Mouse (Mus musculus): ENCODE results near the gene Kcnq5. TPM values are rescaled to one million over a fixed set of nuclear protein-coding genes. Genes with fewer than 3 reads are reported as not detected.
A peak's percentile ranks its signal among the peaks of the same experiment; 100 is the strongest.

The Kcnq5 gene
- 1.8 and 2.9 TPM in 2 replicates for total RNA-seq (2015; ENCODE audit: low replicate concordance)
- total RNA-seq (2017; ENCODE audit: low replicate concordance), result 0.13 and 2.1 TPM in 2 replicates

- ATAC-seq (replicated peaks; ENCODE audit: low FRiP score, poor library complexity, severe bottlenecking), result 0 out of 2 replicates have a peak, but pooled peaks have one; percentile 39
Measured at GRCm38 (mm10) chr1:21961251-21962082, at the start of gene Kcnq5. Gene Kcnq5 (minus strand): TSS chr1:21961942.

- ATAC-seq (replicated peaks; ENCODE audit: low FRiP score, poor library complexity, severe bottlenecking), result no peak
Measured at GRCm38 (mm10) chr1:21979755-21980154, 18.0 kb upstream of the Kcnq5 start.

DNA sequence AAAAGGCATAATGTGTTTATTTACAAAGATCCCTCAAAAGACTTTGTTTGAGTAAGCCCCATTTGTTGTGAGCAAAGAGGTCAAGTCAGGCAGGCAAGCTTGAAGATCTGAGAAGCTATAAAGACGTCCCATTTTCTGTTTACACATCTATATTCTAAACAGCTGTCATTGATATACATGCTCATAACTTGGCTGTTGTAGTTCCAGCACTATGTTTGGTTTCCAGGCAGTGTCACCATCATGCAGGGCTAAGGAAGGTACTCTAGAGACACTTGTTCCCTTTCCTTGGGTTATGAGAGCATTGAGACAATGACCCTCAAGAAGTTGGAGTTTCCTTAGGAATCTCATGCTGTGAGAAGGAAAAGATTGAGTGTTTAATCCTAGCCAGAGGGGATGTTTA lies 17.6 kb upstream of the Kcnq5 start:
- ATAC-seq (replicated peaks; ENCODE audit: low FRiP score, poor library complexity, severe bottlenecking), result no peak

DNA sequence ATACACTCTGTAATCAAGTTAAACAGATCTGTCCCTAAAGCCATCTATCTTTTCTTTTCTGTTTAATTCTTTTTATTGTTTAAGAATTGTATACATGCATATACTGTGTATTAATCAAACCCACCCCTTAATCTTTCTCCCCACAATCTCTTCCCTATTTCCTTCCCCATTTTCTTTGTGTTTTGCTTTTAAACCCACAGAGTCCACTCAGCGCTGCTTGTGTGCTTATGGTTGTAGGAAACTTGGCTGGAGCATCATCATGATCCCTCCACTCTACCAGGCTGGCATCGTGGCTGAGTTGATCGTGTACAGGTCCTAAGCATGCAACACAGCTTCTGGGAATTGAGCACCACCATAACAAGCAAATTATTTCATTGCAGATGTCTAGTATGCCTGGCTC lies 12.3 kb upstream of the Kcnq5 start:
- ATAC-seq (replicated peaks; ENCODE audit: low FRiP score, poor library complexity, severe bottlenecking), result no peak

GRCm38 (mm10) chr1:21967139-21967538 lies 5.4 kb upstream of the Kcnq5 start:
- ATAC-seq (replicated peaks; ENCODE audit: low FRiP score, poor library complexity, severe bottlenecking), result no peak

DNA sequence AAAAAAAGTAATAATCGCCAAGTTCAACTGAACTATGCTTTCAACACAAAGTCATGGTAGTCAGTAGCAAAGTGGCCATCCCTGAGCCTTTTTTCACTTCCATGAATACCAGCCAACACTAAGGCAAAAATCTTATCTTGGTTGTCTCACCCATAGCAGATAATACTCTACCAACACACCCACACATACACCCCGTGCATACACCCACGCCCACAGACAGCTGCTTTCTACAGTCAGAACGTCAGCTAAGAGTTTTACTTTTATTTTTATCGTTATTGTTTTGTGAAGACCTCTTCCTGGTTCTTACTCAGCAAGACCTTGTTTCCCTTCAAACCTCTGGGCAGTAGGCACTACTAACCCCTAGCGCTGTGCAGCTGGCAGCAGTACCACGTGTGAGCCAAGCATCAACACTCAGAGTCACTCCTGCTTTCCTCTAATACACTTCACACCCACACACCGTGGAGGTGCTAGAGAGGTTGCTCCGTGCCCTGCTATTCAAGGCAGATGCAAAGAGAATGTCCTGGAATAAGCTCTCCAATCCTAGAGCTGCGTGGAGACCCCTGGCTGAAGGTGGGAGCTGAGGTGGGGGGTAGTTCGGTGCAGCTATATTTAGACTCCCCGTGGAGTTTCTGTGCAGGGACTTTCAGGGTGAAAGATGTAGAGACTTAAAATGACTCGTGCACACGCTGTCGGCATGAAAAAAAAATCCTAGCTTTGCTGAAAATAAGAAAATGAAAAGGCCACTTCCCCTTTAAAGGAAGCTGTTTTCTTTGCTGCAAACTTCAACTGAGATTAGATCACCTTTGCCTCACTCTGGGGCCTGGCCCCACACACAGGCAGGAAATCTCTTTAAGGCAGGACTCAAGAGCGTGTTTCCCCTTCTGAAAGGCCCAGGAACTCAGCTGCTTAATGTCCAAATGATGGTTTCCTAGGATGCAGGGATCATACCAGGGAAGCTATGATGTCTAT lies 1.4 kb upstream of the Kcnq5 start:
- no peak for ATAC-seq (replicated peaks; ENCODE audit: low FRiP score, poor library complexity, severe bottlenecking)

DNA sequence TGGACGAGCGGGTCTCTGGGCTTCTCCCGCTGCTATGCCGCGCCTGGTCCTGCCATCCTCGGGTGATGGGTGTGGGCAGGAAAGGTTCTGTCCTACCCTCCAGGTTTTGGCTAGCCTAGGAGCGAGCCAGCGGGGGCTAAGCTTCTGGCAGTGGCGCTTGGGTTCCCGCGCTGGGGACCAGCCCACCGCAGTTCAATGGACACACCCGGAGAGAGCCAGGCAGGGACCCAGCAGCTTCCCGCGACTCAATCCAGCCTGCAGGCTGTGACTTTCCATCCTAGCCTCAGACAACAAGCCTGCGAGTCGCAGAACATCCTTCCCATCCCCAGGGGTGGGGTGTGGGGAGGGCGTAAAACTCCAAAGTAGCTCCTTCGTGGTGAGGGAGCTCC lies 335 bp upstream of the Kcnq5 start:
- no peak for ATAC-seq (replicated peaks; ENCODE audit: low FRiP score, poor library complexity, severe bottlenecking)

- ATAC-seq (replicated peaks; ENCODE audit: low FRiP score, poor library complexity, severe bottlenecking), result no peak
Measured at GRCm38 (mm10) chr1:21960421-21961250, 1.1 kb downstream of the Kcnq5 start.

GRCm38 (mm10) chr1:21959648-21960285 lies 2.0 kb downstream of the Kcnq5 start:
- no peak for ATAC-seq (replicated peaks; ENCODE audit: low FRiP score, poor library complexity, severe bottlenecking)

GRCm38 (mm10) chr1:21958013-21958412 lies 3.7 kb downstream of the Kcnq5 start:
- ATAC-seq (replicated peaks; ENCODE audit: low FRiP score, poor library complexity, severe bottlenecking), result no peak

- ATAC-seq (replicated peaks; ENCODE audit: low FRiP score, poor library complexity, severe bottlenecking), result no peak
Measured at GRCm38 (mm10) chr1:21940831-21941230, 20.9 kb downstream of the Kcnq5 start.

- no peak for ATAC-seq (replicated peaks; ENCODE audit: low FRiP score, poor library complexity, severe bottlenecking)
Measured at GRCm38 (mm10) chr1:21927182-21927581, 34.6 kb downstream of the Kcnq5 start.

DNA sequence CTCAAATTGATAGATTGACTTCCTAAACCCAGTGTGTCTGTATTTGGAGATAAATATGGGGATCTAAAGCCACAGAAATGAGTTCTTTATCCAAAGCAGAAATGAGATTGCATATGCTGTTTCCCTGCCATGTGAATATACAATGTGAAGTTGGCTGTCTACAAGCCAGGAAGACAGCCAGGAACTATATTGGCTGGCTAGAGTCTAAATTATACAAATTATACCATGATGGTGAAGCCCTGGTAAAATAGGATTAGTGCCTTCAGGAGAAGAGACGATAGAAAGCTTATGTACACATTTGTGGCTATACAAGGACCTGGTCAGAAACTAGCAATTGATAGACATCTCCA lies 38.5 kb downstream of the Kcnq5 start:
- ATAC-seq (replicated peaks; ENCODE audit: low FRiP score, poor library complexity, severe bottlenecking), result no peak

DNA sequence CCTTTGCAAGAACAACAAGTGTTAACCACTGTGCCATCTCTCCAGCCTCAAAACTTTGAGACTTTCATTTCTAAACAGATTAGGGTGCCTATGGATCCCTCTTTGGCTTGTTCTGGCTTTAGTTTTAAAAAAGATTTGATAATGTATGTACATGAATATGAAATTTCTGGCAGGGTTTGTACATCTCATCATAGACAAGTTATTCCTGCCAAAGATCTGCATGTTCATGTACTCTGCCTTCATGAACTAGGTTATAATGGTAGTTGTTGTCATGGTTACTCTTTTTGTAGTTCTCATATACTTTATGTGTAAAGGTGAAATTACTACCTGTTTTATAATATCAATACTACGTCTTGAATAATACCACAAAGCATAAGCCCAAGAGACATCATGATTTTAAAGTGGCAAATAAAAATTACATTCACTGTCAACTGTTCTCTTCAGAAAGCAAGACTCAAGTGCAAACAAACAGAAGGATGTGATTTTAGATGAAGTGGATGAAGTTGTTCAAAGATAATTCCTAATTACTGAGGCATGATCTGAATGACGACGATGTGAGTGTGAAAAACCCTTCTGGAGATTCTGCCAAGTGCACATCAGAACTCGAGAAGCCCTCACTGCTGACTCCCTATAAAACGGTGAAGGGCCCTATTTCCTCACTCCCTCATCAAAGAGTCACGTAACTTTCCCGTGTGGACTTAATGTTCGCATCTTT lies 39.0 kb downstream of the Kcnq5 start:
- ATAC-seq (replicated peaks; ENCODE audit: low FRiP score, poor library complexity, severe bottlenecking), result no peak

DNA sequence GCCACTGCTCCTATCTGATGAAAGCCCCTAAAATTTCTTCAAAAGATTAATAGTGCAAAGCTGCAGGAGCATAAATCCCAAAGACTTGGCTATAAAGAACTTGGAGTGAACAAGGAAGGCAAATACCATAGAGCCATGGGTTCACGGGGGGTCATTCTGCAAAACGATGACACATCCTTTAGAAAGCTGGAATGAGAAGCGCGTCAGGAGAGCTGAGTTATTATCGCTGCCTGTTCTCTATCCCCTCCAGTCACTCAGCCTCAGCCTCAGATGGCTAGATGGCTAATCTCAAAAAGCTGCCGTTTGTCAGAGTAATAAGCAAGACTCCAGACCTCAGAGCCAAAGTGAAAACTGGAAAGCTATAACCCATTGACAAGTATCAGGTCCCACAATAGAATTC lies 42.5 kb downstream of the Kcnq5 start:
- no peak for ATAC-seq (replicated peaks; ENCODE audit: low FRiP score, poor library complexity, severe bottlenecking)

DNA sequence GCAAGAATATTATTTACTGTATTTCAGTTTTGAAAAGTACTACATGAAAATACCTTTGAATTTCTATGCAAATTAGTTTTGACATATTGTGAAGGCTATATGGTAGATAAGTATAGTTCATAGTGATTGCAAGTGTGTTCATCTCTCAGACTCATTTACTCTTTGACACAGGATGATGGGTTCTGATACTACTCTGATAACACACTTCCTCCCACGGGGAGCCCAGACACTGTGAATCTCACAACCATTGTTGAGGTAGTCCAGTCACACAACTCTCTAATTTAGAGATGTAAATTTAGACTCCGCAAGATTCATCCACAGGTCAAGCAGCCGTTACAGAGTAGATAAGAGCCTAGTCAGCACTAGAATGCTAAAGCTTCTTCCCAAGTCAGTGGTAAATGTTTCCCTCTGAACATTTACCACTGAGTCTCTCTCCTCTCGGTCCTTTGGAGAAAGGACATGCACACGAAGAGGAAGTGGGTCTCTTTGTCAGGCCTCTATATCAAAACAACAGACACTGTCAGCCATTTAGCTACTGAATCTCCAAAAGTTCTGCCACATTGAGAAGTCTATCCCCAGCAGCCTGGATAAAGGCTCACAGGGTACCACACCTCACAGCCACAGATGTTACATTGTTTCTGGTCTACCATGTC lies 65.5 kb downstream of the Kcnq5 start:
- no peak for ATAC-seq (replicated peaks; ENCODE audit: low FRiP score, poor library complexity, severe bottlenecking)

DNA sequence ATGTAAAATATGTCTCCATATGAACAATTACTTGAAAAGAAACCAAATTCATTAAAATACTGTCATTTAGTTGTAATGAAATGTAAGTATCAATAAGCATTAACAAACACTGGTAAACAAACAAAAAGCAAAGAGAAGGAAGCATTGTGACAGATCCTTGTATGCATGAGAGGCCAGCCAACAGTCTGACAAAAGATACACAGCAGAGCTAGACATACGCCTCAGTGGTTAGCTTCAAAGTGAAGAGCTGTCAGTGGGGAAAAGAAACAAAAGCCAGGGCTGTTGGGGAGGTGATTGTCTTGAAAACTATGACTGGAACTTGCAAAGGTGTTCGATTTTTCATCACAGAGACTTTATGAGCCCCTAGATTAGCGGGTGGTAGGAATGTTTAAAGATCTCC lies 78.0 kb downstream of the Kcnq5 start:
- no peak for ATAC-seq (replicated peaks; ENCODE audit: low FRiP score, poor library complexity, severe bottlenecking)

GRCm38 (mm10) chr1:21870889-21871288 lies 90.9 kb downstream of the Kcnq5 start:
- no peak for ATAC-seq (replicated peaks; ENCODE audit: low FRiP score, poor library complexity, severe bottlenecking)

Data from erythroid progenitor cell, adult 5-6 weeks (primary cell).